Mouse (Mus musculus): ENCODE measurements at regions not wholly inside any gene's neighbourhood (a gene's known extent, or its start where the extent isn't known, plus 50 kb on each side); places are given as distances from the start of the nearest gene placed in this dataset.

DNA sequence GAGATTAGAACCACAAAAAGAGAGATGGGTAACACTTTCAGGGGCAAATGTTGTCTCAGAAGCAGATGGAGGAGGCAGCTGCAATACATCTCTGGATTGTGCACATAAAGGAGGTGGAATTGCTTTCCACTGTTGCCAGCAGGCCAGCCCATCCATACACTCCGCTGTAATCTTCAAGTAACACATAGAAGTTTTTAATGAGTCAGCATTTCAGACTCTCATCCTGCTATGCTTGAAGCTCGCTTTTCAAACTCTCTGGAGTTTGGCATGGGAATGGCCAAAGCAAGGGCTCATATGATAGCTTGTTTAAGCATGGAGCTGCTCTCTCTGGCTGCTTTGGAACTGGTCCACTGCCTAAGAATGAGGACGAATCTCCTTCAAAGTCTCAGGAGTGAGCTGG lies 143.5 kb downstream of the Minar1 start:
- no peak for ATAC-seq (replicated peaks; ENCODE audit: insufficient number of reproducible peaks, low FRiP score, low TSS enrichment, low read depth)
- no peaks in the 10 kb centered on the region for H3K36me3 ChIP-seq (replicated peaks; ENCODE audit: control insufficient read depth, insufficient read depth, low read depth, low read length)
- no peak overlapping the region for H3K9ac ChIP-seq (replicated peaks; ENCODE audit: low read length)
- no peaks in the 10 kb centered on the region for H3K27me3 ChIP-seq (ENCODE audit: control insufficient read depth, insufficient read depth, low read length)
- WGBS, result 79% methylated on average over 3 of the region's 3 CpGs
- no peak overlapping the region for H3K4me3 ChIP-seq (ENCODE audit: low read depth, low read length)
- H3K9me3 ChIP-seq (replicated peaks; ENCODE audit: control insufficient read depth, low read length), result no peaks in the 10 kb centered on the region
- no peak overlapping the region for H3K27ac ChIP-seq (replicated peaks; ENCODE audit: low read depth, low read length)
- H3K4me2 ChIP-seq (ENCODE audit: low read depth, low read length), result no peak overlapping the region
- no peak for DNase-seq (ENCODE audit: low spot score)
- no peaks in the 10 kb centered on the region for H3K4me1 ChIP-seq (ENCODE audit: control insufficient read depth, insufficient read depth, low read length)

DNA sequence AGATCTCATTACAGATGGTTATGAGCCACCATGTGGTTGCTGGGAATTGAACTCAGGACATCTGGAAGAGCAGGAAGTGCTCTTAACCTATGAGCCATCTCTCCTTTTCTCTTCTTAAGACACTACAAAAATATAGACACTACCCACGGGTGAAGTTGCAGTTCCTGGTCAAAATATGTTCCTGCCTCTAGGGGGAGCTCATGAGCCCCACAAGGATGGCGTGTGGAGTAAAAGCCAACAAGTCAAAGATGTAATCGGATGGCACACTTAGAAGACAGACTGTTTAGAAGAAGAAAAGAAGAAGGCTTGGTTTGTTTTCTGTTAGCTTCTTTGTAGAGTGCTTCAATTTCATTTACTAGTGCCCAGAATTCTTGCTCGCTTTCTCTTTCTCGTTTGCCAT lies 161.7 kb downstream of the Minar1 start:
- Histone ChIP-seq H3K4me1 (ENCODE audit: control insufficient read depth, insufficient read depth, low read length) (no peaks in the 10 kb centered on the region), H3K27me3 (ENCODE audit: control insufficient read depth, insufficient read depth, low read length) (no peaks in the 10 kb centered on the region), H3K4me2 (ENCODE audit: low read depth, low read length) (no peak overlapping the region), H3K9ac (replicated peaks; ENCODE audit: low read length) (no peak overlapping the region), H3K36me3 (replicated peaks; ENCODE audit: control insufficient read depth, insufficient read depth, low read depth, low read length) (no peaks in the 10 kb centered on the region), H3K4me3 (ENCODE audit: low read depth, low read length) (no peak overlapping the region), H3K27ac (replicated peaks; ENCODE audit: low read depth, low read length) (no peak overlapping the region), H3K9me3 (replicated peaks; ENCODE audit: control insufficient read depth, low read length) (no peaks in the 10 kb centered on the region)
- ATAC-seq (replicated peaks; ENCODE audit: insufficient number of reproducible peaks, low FRiP score, low TSS enrichment, low read depth) (no peak), DNase-seq (ENCODE audit: low spot score) (peak; percentile 59)
- 38% methylated on average over 5 of the region's 5 CpGs for WGBS

DNA sequence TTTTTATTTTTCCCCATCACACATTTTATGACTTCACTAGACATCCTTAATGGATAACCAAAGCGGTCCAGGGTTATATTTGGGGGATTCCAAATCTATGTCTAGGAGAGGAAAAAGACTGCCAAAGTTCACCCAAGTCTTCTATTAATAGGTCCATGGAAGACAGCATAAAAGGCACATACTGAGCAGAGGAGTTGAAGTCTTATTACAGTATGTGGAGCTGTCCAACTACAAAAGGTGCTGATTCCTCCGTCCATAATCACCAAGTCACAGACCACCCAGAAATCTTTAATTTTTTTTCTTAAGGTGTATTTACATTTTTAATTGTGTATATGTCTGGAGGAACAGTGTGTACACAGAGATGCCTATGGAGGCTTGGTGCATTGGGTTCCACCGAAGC lies 166.3 kb downstream of the Minar1 start:
- no peak overlapping the region for H3K27ac ChIP-seq (replicated peaks; ENCODE audit: low read depth, low read length)
- 83% methylated on average over 3 of the region's 3 CpGs for WGBS
- H3K27me3 ChIP-seq (ENCODE audit: control insufficient read depth, insufficient read depth, low read length), result no peaks in the 10 kb centered on the region

DNA sequence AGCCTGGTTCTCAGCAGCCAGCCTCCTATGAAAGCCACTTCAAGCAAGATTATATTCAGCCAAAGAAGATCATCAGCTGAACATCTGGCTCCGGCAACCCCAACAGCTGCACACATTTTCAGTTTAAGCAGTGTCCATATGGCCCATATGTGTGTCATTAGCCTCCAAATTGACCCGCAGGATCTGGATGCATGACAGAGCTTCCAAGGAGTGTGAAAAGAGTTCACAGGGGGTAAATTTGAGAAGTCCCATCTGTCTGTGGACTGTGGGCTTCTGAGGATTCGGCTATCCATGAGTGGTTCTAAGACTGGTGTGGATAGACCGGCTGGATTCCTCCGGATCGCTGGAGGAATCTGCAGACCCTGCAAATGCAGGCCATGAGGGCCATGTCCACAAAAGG lies 173.3 kb downstream of the Minar1 start:
- no peak overlapping the region for H3K4me2 ChIP-seq (ENCODE audit: low read depth, low read length)
- H3K4me1 ChIP-seq (ENCODE audit: control insufficient read depth, insufficient read depth, low read length), result no peaks in the 10 kb centered on the region
- no peak overlapping the region for H3K4me3 ChIP-seq (ENCODE audit: low read depth, low read length)
- no peaks in the 10 kb centered on the region for H3K27me3 ChIP-seq (ENCODE audit: control insufficient read depth, insufficient read depth, low read length)
- no peak overlapping the region for H3K27ac ChIP-seq (replicated peaks; ENCODE audit: low read depth, low read length)
- peak; percentile 34 for DNase-seq (ENCODE audit: low spot score)
- ATAC-seq (replicated peaks; ENCODE audit: insufficient number of reproducible peaks, low FRiP score, low TSS enrichment, low read depth), result peak; percentile 62; the same call in 1 of the 2 replicates
- H3K9me3 ChIP-seq (replicated peaks; ENCODE audit: control insufficient read depth, low read length), result no peaks in the 10 kb centered on the region
- H3K9ac ChIP-seq (replicated peaks; ENCODE audit: low read length), result no peak overlapping the region
- no peaks in the 10 kb centered on the region for H3K36me3 ChIP-seq (replicated peaks; ENCODE audit: control insufficient read depth, insufficient read depth, low read depth, low read length)
- 61% methylated on average over 6 of the region's 6 CpGs for WGBS

More for the DNA sequence above, 166.3 kb downstream of the Minar1 start:
- no peak overlapping the region for H3K4me3 ChIP-seq (ENCODE audit: low read depth, low read length)
- DNase-seq (ENCODE audit: low spot score), result peak; percentile 35
- no peaks in the 10 kb centered on the region for H3K9me3 ChIP-seq (replicated peaks; ENCODE audit: control insufficient read depth, low read length)
- no peak for ATAC-seq (replicated peaks; ENCODE audit: insufficient number of reproducible peaks, low FRiP score, low TSS enrichment, low read depth)
- H3K36me3 ChIP-seq (replicated peaks; ENCODE audit: control insufficient read depth, insufficient read depth, low read depth, low read length), result no peaks in the 10 kb centered on the region
- no peak overlapping the region for H3K4me2 ChIP-seq (ENCODE audit: low read depth, low read length)
- H3K9ac ChIP-seq (replicated peaks; ENCODE audit: low read length), result no peak overlapping the region
- H3K4me1 ChIP-seq (ENCODE audit: control insufficient read depth, insufficient read depth, low read length), result no peaks in the 10 kb centered on the region
